Mouse (Mus musculus) heart, embryonic 11.5 days (tissue): ENCODE data around the gene Srp68. TPM values are rescaled to one million over a fixed set of nuclear protein-coding genes. Genes with fewer than 3 reads are reported as not detected.

Experiments
- ATAC-seq: fragments of 200-750 bp; cut with Nextera tagmentation; replicated peaks from 2 replicates; pipeline ENCODE4 v1.8.0; 2017; ENCODE audit warnings: moderate library complexity; ENCODE audit not compliant: insufficient number of reproducible peaks, low FRiP score, low TSS enrichment
- H3K27ac ChIP-seq: fragments of 300-500 bp; sonication (generic); 2 replicates; pipeline ENCODE4 v1.5.1; 2014; ENCODE audit warnings: mild to moderate bottlenecking, low read depth, low read length
- H3K27me3 ChIP-seq: fragments of 300-500 bp; sonication (generic); 2 replicates; pipeline ENCODE4 v1.6.1; 2014; ENCODE audit warnings: mild to moderate bottlenecking, low read length, mixed read lengths; ENCODE audit not compliant: control insufficient read depth, insufficient read depth
- H3K36me3 ChIP-seq: fragments of 300-500 bp; sonication (generic); 2 replicates; pipeline ENCODE4 v1.6.1; 2014; ENCODE audit warnings: mild to moderate bottlenecking, low read length, moderate library complexity, mixed read lengths; ENCODE audit not compliant: control insufficient read depth, insufficient read depth
- H3K4me1 ChIP-seq: fragments of 300-500 bp; sonication (generic); 2 replicates; pipeline ENCODE4 v1.6.1; 2014; ENCODE audit warnings: low read length; ENCODE audit not compliant: control insufficient read depth, insufficient read depth
- H3K4me2 ChIP-seq: fragments of 300-500 bp; sonication (generic); 2 replicates; pipeline ENCODE4 v1.6.1; 2014; ENCODE audit warnings: mild to moderate bottlenecking, moderate library complexity
- H3K4me3 ChIP-seq: fragments of 300-500 bp; sonication (generic); 2 replicates; pipeline ENCODE4 v1.5.1; 2014; ENCODE audit warnings: low read depth, low read length
- H3K9ac ChIP-seq: fragments of 300-500 bp; sonication (generic); 2 replicates; pipeline ENCODE4 v1.6.1; 2014; ENCODE audit warnings: mild to moderate bottlenecking, low read depth, low read length, moderate library complexity
- H3K9me3 ChIP-seq: fragments of 300-500 bp; sonication (generic); replicated peaks from 2 replicates; pipeline ENCODE4 v1.6.1; 2016; ENCODE audit warnings: low read length; ENCODE audit not compliant: control insufficient read depth
- WGBS: fragments of 180-500 bp; shearing (Covaris S2); extraction: QIAGEN DNeasy Blood & Tissue Kit; methylation state at CpG from one replicate; pipeline ENCODE4 v1.1.7; 2014; ENCODE audit not compliant: insufficient replicate concordance; 5-methylcytosine and 5-hydroxymethylcytosine counted together
- polyA plus RNA-seq: library from polyadenylated mRNA; unstranded; fragments of >200 nt; fragmentation: Nextera tagmentation; extraction: Ambion mirVana; gene quantifications from 2 replicates; pipeline ENCODE4 v1.2.1, GENCODE M21; 2014

Srp68 gene
- polyA plus RNA-seq, 1 experiment from 2014 or later = 61.9 TPM

DNA sequence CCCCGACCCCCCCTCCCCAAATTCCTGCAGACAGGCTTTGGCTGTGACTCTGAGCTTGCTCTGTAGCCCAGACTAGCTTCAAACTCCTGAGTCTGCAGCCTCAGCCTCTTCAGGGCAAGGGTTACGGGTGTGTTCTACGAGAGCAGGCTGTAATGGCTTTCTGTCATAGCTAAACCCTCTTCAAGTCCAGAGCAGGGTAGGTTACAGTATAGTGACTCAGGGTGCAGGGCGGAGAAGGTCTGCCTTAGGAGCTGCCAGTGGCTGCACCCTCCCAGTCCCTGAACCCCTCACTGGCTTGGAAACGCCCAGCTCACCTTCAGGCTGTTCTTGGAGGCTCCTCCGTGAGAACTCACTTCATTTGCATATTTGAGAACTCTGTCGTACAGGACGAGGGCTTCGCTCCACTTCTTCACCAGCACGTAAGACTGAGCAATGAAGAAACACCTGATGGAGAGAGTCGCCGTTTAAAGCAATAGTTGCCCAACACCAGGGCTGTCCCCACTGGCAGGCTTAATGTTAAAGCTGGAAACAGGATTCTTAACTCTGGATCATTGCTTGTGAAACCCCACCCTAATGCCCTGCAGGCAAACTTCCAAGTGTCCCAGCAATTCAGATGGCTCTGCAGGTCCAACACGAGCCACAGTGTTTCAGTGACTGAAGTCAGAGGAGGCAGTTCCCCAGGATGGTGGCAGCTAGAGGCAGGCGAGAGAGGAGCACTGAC, 26.4 kb downstream of the Srp68 start:
- Histone ChIP-seq H3K36me3 (peaks cover 79% of the 10 kb centered on the region), H3K9ac (no peak overlapping the region), H3K4me2 (no peak overlapping the region), H3K4me1 (no peaks in the 10 kb centered on the region), H3K4me3 (no peak overlapping the region), H3K27ac (no peak overlapping the region), H3K9me3 (no peaks in the 10 kb centered on the region), H3K27me3 (no peaks in the 10 kb centered on the region)
- ATAC-seq = no peak
- 87% methylated on average over 14 of the region's 14 CpGs for WGBS

DNA sequence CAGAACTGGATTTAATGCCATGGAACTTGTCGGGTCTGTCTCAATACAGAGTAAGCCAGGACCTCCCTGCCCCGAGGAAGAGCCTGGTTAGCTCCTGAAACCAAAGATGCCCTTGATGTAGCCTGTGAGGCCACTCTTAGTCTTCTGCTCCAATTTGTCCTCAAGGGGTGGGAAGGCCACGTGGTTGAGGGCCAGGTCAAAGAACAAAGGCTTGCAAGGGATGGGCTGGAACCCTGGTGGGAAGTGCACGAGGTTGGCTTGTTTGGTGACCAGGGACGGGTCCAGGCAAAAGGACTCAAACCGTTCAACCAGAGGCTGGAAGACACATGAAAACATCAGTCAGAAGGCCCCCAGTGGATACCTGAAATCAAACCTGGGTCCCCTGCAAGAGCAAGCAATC, 28.4 kb downstream of the Srp68 start:
- WGBS = 83% methylated on average over 6 of the region's 6 CpGs
- Histone ChIP-seq H3K4me1 (no peaks in the 10 kb centered on the region), H3K4me3 (no peak overlapping the region), H3K36me3 (peaks cover 66% of the 10 kb centered on the region), H3K9me3 (no peaks in the 10 kb centered on the region), H3K27ac (no peak overlapping the region), H3K4me2 (no peak overlapping the region), H3K27me3 (no peaks in the 10 kb centered on the region), H3K9ac (no peak overlapping the region)
- no peak for ATAC-seq

DNA sequence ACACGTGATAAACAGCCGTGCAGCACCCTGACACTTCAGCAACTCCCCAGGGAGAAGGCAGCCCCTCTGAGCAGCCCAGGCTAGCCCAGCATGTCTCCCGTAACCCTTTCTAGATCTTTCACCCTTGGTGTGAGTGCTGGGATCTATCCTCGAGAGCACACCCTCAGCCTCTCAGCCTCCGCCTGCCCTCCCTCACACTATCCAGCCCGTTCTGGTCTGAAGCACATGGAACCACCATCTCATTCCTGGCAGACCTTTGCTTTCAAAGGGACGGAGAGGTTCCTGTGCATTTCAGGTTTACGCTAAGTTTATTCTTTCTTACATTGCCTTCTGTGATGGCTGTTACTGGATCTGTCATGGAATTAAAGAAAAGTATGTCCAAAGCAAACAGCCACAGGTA, 29.4 kb downstream of the Srp68 start:
- Histone ChIP-seq H3K9ac (no peak overlapping the region), H3K36me3 (peaks cover 55% of the 10 kb centered on the region), H3K27ac (no peak overlapping the region), H3K9me3 (no peaks in the 10 kb centered on the region), H3K4me3 (no peak overlapping the region), H3K4me2 (no peak overlapping the region), H3K4me1 (no peaks in the 10 kb centered on the region), H3K27me3 (no peaks in the 10 kb centered on the region)
- 77% methylated on average over 8 of the region's 8 CpGs for WGBS
- no peak for ATAC-seq

DNA sequence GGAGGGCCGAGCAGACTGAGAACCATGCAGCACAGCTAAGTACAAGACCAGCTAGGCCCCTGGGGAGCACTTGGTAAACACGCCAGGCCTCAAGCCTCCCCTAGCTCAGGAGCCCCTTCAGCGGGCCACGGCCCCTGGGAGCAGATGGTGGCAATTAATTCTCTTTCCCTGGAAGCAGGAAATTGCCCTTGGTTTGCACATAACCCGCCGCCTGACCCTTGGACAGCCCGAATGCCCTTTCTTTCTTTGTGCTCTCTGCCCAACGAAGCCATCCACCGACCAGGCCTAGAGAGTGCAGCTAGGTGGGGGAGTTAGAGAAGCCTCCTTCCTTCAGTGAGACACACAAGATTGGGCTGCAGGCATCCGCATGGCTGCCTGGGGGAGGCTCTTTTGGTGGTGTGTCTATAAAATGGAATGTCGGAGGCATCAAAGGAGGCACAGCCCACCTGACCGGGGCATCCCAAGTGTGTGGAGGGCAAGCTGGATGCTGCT, 32.2 kb downstream of the Srp68 start:
- 52% methylated on average over 12 of the region's 12 CpGs for whole genome bisulfite sequencing
- H3K27ac ChIP-seq = no peak overlapping the region

DNA sequence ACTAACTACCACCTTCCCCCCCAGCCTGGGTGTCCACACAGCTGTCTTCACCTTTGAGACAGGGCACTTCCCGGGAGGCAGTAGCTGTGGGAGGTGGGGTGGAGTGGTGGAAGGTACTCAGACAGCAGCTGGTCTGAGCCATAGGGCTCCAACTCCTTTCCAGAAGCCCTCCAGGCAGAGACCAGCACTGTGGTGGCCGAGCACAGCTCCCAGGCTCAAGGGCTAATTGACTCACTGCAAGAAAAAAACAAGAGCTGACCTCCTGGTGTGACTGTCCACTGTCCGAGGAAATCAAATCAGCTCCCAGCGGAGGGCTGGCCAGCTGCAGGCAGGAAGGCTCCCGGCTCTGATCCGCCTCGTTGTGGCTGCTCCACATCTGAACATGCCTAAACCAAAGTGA, 34.2 kb downstream of the Srp68 start:
- no peak overlapping the region for H3K4me2 ChIP-seq
- no peak overlapping the region for H3K27ac ChIP-seq
- no peak overlapping the region for H3K9ac ChIP-seq
- no peaks in the 10 kb centered on the region for H3K9me3 ChIP-seq
- ATAC-seq = no peak
- H3K4me3 ChIP-seq = no peak overlapping the region
- peaks cover 15% of the 10 kb centered on the region for H3K36me3 ChIP-seq
- no peaks in the 10 kb centered on the region; the same call in 1 of the 2 replicates for H3K4me1 ChIP-seq
- peaks cover 32% of the 10 kb centered on the region for H3K27me3 ChIP-seq
- WGBS = 13% methylated on average over 7 of the region's 7 CpGs

More for the DNA sequence above, 32.2 kb downstream of the Srp68 start:
- no peak for ATAC-seq
- no peak overlapping the region for H3K9ac ChIP-seq
- peaks cover 20% of the 10 kb centered on the region for H3K27me3 ChIP-seq
- no peaks in the 10 kb centered on the region for H3K9me3 ChIP-seq
- no peak overlapping the region for H3K4me2 ChIP-seq
- peaks cover 33% of the 10 kb centered on the region for H3K36me3 ChIP-seq
- no peaks in the 10 kb centered on the region; the same call in 1 of the 2 replicates for H3K4me1 ChIP-seq
- no peak overlapping the region for H3K4me3 ChIP-seq

DNA sequence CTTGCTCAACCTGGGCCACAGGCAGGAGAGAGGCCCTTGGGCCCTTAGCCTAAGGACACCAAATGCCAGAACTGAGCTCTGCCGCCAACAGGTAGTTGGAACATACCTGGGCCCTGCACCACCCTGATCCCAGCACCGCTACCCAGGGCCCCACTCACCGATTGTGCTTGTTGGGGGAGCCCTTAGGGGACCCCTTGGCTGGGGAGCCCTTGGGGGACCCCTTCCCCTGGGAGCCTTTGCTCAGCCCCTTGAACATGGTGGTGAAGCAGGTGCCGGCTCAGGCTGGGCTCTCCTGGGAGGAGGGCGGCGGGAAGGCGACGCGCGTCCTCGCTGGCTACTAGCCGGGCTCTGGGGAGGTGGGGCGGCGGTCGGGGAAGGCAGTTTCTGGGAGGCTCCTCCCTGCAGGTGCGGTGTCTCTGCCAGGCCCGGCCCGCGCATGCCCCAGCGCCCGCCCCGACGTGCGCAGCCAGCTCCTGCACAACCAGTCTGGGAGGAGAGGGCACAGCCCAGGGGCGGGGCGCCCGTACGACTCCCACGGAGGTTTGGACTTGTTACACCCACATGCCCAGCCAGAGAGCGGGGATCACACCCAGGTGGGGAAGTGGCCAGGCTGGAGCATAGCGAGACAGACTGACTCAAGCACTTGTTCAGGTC, 36.1 kb downstream of the Srp68 start, which contains the start of gene Evpl:
Gene Evpl, minus strand, starts transcription at position 336 of the 654 bp plus-strand sequence.
- Histone ChIP-seq H3K27me3 (peaks cover 48% of the 10 kb centered on the region), H3K4me2 (peak within 1 kb of the TSS; percentile 46), H3K4me1 (no peaks in the 10 kb centered on the region; the same call in 1 of the 2 replicates), H3K27ac (no peak within 1 kb of the TSS), H3K9me3 (no peaks in the 10 kb centered on the region), H3K36me3 (peaks cover under 1% of the 10 kb centered on the region; the same call in 1 of the 2 replicates), H3K9ac (no peak within 1 kb of the TSS), H3K4me3 (no peak within 1 kb of the TSS)
- WGBS = 16% methylated on average over 31 of the region's 31 CpGs
- ATAC-seq = peak; percentile 53

DNA sequence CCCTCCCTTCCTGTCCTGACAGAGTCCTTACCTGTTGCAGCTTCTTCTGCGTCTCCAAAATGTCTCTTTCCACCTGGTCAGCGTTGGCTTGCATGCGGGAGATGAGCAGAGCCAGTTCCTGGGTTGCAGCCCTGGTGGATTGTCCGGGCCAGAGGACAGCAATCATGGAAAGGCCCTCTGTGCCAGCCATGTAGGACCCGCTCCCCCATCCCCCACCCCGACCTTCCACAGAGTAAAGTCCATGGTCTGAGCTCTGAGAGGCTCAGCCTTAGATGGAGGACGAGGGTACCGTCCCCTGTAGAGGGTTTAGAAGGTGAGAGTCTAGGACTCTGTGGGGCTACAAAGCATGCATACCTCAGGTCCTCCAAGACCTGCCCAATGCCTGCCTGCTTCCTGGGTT, 39.1 kb downstream of the Srp68 start:
- Histone ChIP-seq H3K4me1 (no peaks in the 10 kb centered on the region; the same call in 1 of the 2 replicates), H3K27me3 (peaks cover 60% of the 10 kb centered on the region)
- WGBS = 74% methylated on average over 8 of the region's 8 CpGs

DNA sequence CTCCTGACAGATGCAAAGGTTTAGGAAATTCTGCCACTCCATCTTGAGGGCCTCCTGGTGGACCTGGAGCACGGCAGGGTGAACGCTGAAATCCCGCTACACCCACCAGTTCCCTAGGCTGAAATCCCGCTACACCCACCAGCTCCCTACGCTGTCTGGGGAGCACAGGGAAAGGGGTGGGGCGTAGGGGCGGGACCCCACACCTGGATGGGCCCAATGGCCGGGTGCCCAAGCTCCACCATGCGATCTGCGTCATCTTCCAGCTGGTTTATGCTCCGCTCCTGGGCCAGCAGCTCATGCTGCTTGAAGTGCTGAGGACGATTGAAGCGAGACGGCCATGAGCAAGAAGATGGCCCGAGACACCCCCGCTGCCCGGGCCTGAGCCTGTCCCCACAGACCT, 41.6 kb downstream of the Srp68 start:
- Histone ChIP-seq H3K9ac (peak overlapping the region; percentile 58; the same call in 1 of the 2 replicates), H3K9me3 (no peaks in the 10 kb centered on the region), H3K4me2 (peak overlapping the region; percentile 53), H3K4me1 (no peaks in the 10 kb centered on the region), H3K27ac (no peak overlapping the region), H3K4me3 (0 out of 2 replicates have a peak overlapping the region, but pooled peaks have one; percentile 3), H3K27me3 (peaks cover 50% of the 10 kb centered on the region), H3K36me3 (no peaks in the 10 kb centered on the region)
- WGBS = 26% methylated on average over 17 of the region's 17 CpGs
- ATAC-seq = no peak

More for the DNA sequence above, 39.1 kb downstream of the Srp68 start:
- Histone ChIP-seq H3K9me3 (no peaks in the 10 kb centered on the region), H3K4me3 (no peak overlapping the region), H3K36me3 (no peaks in the 10 kb centered on the region), H3K9ac (no peak overlapping the region), H3K4me2 (no peak overlapping the region), H3K27ac (no peak overlapping the region)
- ATAC-seq = no peak
